Comparison of ENCODE assay signal across 8 mouse cellular contexts in the genomic region with DNA sequence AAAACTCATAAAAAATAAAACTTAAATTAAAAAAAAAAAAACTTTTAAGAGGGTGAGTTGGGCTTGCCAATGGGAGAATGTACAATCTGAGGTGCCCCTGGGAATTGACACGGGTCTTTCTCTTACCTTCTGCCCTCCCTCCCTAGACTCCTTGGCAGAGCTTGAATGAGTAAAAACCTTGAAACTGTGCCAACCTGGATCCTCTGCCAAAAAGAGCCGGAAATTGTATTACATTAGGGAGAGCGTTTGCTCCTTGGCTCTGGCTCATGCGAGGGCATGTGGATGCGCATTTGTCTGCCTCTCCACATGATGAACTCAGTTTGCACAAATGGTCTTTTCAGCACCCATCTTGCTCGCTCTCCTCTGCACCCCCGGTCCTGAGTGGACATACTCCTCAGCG. TPM values are rescaled to one million over a fixed set of nuclear protein-coding genes. Genes with fewer than 3 reads are reported as not detected.
DNase-seq lines count a peak whose midpoint lies in the region; ATAC-seq lines count a peak whose summit lies in the region.

No protein-coding gene starts in this region.

- no peak overlapping the region for H3K9ac ChIP-seq in kidney, embryonic 14.5 days (ENCODE audit: low read depth, low read length)

- H3K4me2 ChIP-seq in kidney, embryonic 14.5 days (replicated peaks; ENCODE audit: low read depth, low read length): no peak overlapping the region

- ATAC-seq in kidney, embryonic 14.5 days (ENCODE audit: low FRiP score, low TSS enrichment): no peak
- no peak for ATAC-seq in monocyte, adult 5-6 weeks (replicated peaks; ENCODE audit: insufficient number of reproducible peaks, low FRiP score, low TSS enrichment, poor library complexity, severe bottlenecking)

- WGBS in kidney, embryonic 14.5 days: 84% methylated on average over 8 of the region's 8 CpGs

- H3K36me3 ChIP-seq in kidney, embryonic 14.5 days (ENCODE audit: control insufficient read depth, insufficient read depth, low read length): no peaks in the 10 kb centered on the region

- H3K9me3 ChIP-seq in kidney, embryonic 14.5 days (ENCODE audit: control insufficient read depth, low read length): no peaks in the 10 kb centered on the region

- no peaks in the 10 kb centered on the region for H3K27me3 ChIP-seq in kidney, embryonic 14.5 days (ENCODE audit: control insufficient read depth, insufficient read depth, low read length)

- H3K4me1 ChIP-seq in kidney, embryonic 14.5 days (ENCODE audit: control insufficient read depth, insufficient read depth, low read length): no peaks in the 10 kb centered on the region

- no peak overlapping the region for H3K4me3 ChIP-seq in kidney, embryonic 14.5 days (ENCODE audit: low read length)

- peak; percentile 81 for DNase-seq in kidney, adult 18-20 months
- DNase-seq in NIH3T3 (ENCODE audit: low read depth): peak; percentile 90
- peak; percentile 40 to 46 for DNase-seq in cerebellum, adult 18-20 months
- DNase-seq in kidney, postnatal 36 days: peak; percentile 87 to 89
- DNase-seq in testis, postnatal 10 days (ENCODE audit: low spot score): peak; percentile 88
- no peak for DNase-seq in spleen, postnatal 14 days (ENCODE audit: low spot score in 2 of 2)

- H3K27ac ChIP-seq in kidney, embryonic 14.5 days (ENCODE audit: low read depth, low read length): no peak overlapping the region

RNA-seq across cellular contexts. Expression of a gene that starts 13.4 kb away (rescaled TPM):
- 8.5 and 10.3 TPM in 2 replicates for polyA plus RNA-seq in kidney, embryonic 14.5 days (2014; fragmentation: Nextera tagmentation; extraction: Ambion mirVana)
- total RNA-seq in monocyte, adult 5-6 weeks (2017): 0.78 to 4.0 TPM (median 3.0 TPM) in 3 replicates

RNA-seq across cellular contexts. Expression of a gene that starts 35.3 kb away (rescaled TPM):
- polyA plus RNA-seq in kidney, embryonic 14.5 days (2014; fragmentation: Nextera tagmentation; extraction: Ambion mirVana): 84.5 and 85.3 TPM in 2 replicates
- total RNA-seq in monocyte, adult 5-6 weeks (2017): 11.6 to 14.8 TPM (median 13.6 TPM) in 3 replicates

RNA-seq across cellular contexts. Expression of a gene that starts 46.6 kb away (rescaled TPM):
- 34.8 and 43.7 TPM in 2 replicates for polyA plus RNA-seq in kidney, embryonic 14.5 days (2014; fragmentation: Nextera tagmentation; extraction: Ambion mirVana)
- 86.5 to 110 TPM (median 92.8 TPM) in 3 replicates for total RNA-seq in monocyte, adult 5-6 weeks (2017)

Comparison
In these comparisons a context has a peak if more than half of its experiments do, and no peak if none do; other contexts are left out.
1. DNase-seq: peak in kidney, adult 18-20 months (single experiment), NIH3T3 (single experiment), cerebellum, adult 18-20 months (2 of 2), kidney, postnatal 36 days (2 of 2) and testis, postnatal 10 days (single experiment); none in spleen, postnatal 14 days (0 of 2).